In genomic region chr2:72322681-72323353, GRCm38 (mm10) we compare ENCODE assay signal across 16 mouse cellular contexts. TPM values are rescaled to one million over a fixed set of nuclear protein-coding genes. Genes with fewer than 3 reads are reported as not detected.
DNase-seq lines count a peak whose midpoint lies in the region; ATAC-seq lines count a peak whose summit lies in the region.
"Had no signal": no experiment of that assay in that cellular context is flagged by ENCODE, and none has a peak within 500 bp of the region (broad histone marks: within the 10 kb centered on the region; RNA-seq: fewer than 3 reads in every experiment).

No protein-coding gene starts in this region.

- H3K9me3 ChIP-seq in kidney, embryonic 16.5 days (ENCODE audit: low read length): no peaks in the 10 kb centered on the region
- no peaks in the 10 kb centered on the region for H3K9me3 ChIP-seq in midbrain, embryonic 11.5 days (ENCODE audit: control insufficient read depth, low read length)
- no peaks in the 10 kb centered on the region for H3K9me3 ChIP-seq in midbrain, embryonic 16.5 days (replicated peaks; ENCODE audit: control insufficient read depth, low read length, poor library complexity, severe bottlenecking)
- H3K9me3 ChIP-seq in neural tube, embryonic 15.5 days (replicated peaks): no peaks in the 10 kb centered on the region
- H3K9me3 ChIP-seq: embryonic facial prominence, embryonic 10.5 days; forebrain, embryonic 13.5 days; heart, embryonic 15.5 days; hindbrain, embryonic 12.5 days had no signal

- peaks cover 44% of the 10 kb centered on the region for H3K79me2 ChIP-seq in macrophage (ENCODE audit: inconsistent target)

- H3K4me2 ChIP-seq in kidney, embryonic 16.5 days (replicated peaks; ENCODE audit: low read depth, low read length): 0 out of 2 replicates have a peak overlapping the region, but pooled peaks have one; percentile 3
- H3K4me2 ChIP-seq in midbrain, embryonic 11.5 days: no peak overlapping the region
- no peak overlapping the region for H3K4me2 ChIP-seq in midbrain, embryonic 16.5 days (ENCODE audit: low read length)
- H3K4me2 ChIP-seq in neural tube, embryonic 15.5 days: no peak overlapping the region
- H3K4me2 ChIP-seq: forebrain, embryonic 13.5 days; heart, embryonic 15.5 days; hindbrain, embryonic 12.5 days had no signal

- H3K27me3 ChIP-seq in kidney, embryonic 16.5 days (ENCODE audit: insufficient read depth, low read length): no peaks in the 10 kb centered on the region
- no peaks in the 10 kb centered on the region for H3K27me3 ChIP-seq in midbrain, embryonic 11.5 days (ENCODE audit: control insufficient read depth, insufficient read depth, low read length)
- H3K27me3 ChIP-seq in midbrain, embryonic 16.5 days (ENCODE audit: control insufficient read depth, insufficient read depth, low read depth, low read length): no peaks in the 10 kb centered on the region
- H3K27me3 ChIP-seq in neural tube, embryonic 15.5 days (replicated peaks): no peaks in the 10 kb centered on the region
- H3K27me3 ChIP-seq: forebrain, embryonic 13.5 days; heart, embryonic 15.5 days; hindbrain, embryonic 12.5 days had no signal

- peak overlapping the region; percentile 52; the same call in 1 of the 2 replicates for H3K27ac ChIP-seq in kidney, embryonic 16.5 days (ENCODE audit: low read length)
- H3K27ac ChIP-seq in midbrain, embryonic 11.5 days (ENCODE audit: low read depth, low read length): no peak overlapping the region
- no peak overlapping the region for H3K27ac ChIP-seq in midbrain, embryonic 16.5 days (ENCODE audit: low read length)
- H3K27ac ChIP-seq in macrophage: peak overlapping the region; percentile 54
- no peak overlapping the region for H3K27ac ChIP-seq in neural tube, embryonic 15.5 days (replicated peaks)
- H3K27ac ChIP-seq: embryonic facial prominence, embryonic 10.5 days; forebrain, embryonic 13.5 days; heart, embryonic 15.5 days; hindbrain, embryonic 12.5 days had no signal

- peak; percentile 60; the same call in 1 of the 2 replicates for ATAC-seq in kidney, embryonic 16.5 days (ENCODE audit: low FRiP score, low TSS enrichment)
- no peak for ATAC-seq in midbrain, embryonic 11.5 days (ENCODE audit: low FRiP score)
- ATAC-seq in midbrain, embryonic 16.5 days: no peak
- ATAC-seq in neural tube, embryonic 15.5 days (ENCODE audit: low FRiP score): no peak
- ATAC-seq: forebrain, embryonic 13.5 days had no signal

- H3K9ac ChIP-seq in kidney, embryonic 16.5 days (replicated peaks; ENCODE audit: low read length): no peak overlapping the region
- H3K9ac ChIP-seq in midbrain, embryonic 11.5 days (ENCODE audit: low read length): no peak overlapping the region
- no peak overlapping the region for H3K9ac ChIP-seq in midbrain, embryonic 16.5 days (ENCODE audit: low read depth, low read length)
- H3K9ac ChIP-seq in neural tube, embryonic 15.5 days (replicated peaks): no peak overlapping the region
- H3K9ac ChIP-seq: forebrain, embryonic 13.5 days; heart, embryonic 15.5 days; hindbrain, embryonic 12.5 days had no signal

- 42% methylated on average over 11 of the region's 11 CpGs for WGBS in kidney, embryonic 16.5 days
- 75% methylated on average over 11 of the region's 11 CpGs for WGBS in midbrain, embryonic 11.5 days
- WGBS in midbrain, embryonic 16.5 days: 74% methylated on average over 11 of the region's 11 CpGs
- 29% methylated on average over 11 of the region's 11 CpGs for WGBS in macrophage (ENCODE audit: missing documents)
- WGBS in neural tube, embryonic 15.5 days: 60% methylated on average over 11 of the region's 11 CpGs

- DNase-seq in kidney, postnatal 14 days: no peak
- DNase-seq in midbrain, embryonic 11.5 days (ENCODE audit: low spot score, missing footprints): peak; percentile 75
- DNase-seq in thymus, adult 18-20 months: no peak
- DNase-seq: adrenal gland, adult 2 months; cerebellum, postnatal 14 days; lung, postnatal 10 days; right cerebral cortex, postnatal 25 days; thymus, postnatal 25 days had no signal

- peaks cover 34% of the 10 kb centered on the region for H3K4me1 ChIP-seq in kidney, embryonic 16.5 days (ENCODE audit: insufficient read depth, low read length)
- peaks cover 7% of the 10 kb centered on the region for H3K4me1 ChIP-seq in midbrain, embryonic 11.5 days (ENCODE audit: control insufficient read depth, insufficient read depth, low read length)
- peaks cover 15% of the 10 kb centered on the region for H3K4me1 ChIP-seq in midbrain, embryonic 16.5 days (ENCODE audit: control insufficient read depth, insufficient read depth, low read length)
- H3K4me1 ChIP-seq in neural tube, embryonic 15.5 days: peaks cover 21% of the 10 kb centered on the region

- no peaks in the 10 kb centered on the region for H3K36me3 ChIP-seq in kidney, embryonic 16.5 days (ENCODE audit: insufficient read depth, low read length)
- H3K36me3 ChIP-seq in midbrain, embryonic 11.5 days (ENCODE audit: control insufficient read depth, insufficient read depth, low read length): no peaks in the 10 kb centered on the region
- no peaks in the 10 kb centered on the region for H3K36me3 ChIP-seq in midbrain, embryonic 16.5 days (ENCODE audit: control insufficient read depth, insufficient read depth, low read length)
- H3K36me3 ChIP-seq in macrophage (ENCODE audit: inconsistent target): no peaks in the 10 kb centered on the region
- H3K36me3 ChIP-seq in neural tube, embryonic 15.5 days: no peaks in the 10 kb centered on the region
- H3K36me3 ChIP-seq: embryonic facial prominence, embryonic 10.5 days; heart, embryonic 15.5 days; hindbrain, embryonic 12.5 days had no signal

- H3K4me3 ChIP-seq in kidney, embryonic 16.5 days (ENCODE audit: low read length): no peak overlapping the region
- H3K4me3 ChIP-seq in midbrain, embryonic 11.5 days (ENCODE audit: low read depth, low read length): no peak overlapping the region
- no peak overlapping the region for H3K4me3 ChIP-seq in midbrain, embryonic 16.5 days (ENCODE audit: low read depth, low read length)
- H3K4me3 ChIP-seq in macrophage (ENCODE audit: inconsistent target): no peak overlapping the region
- no peak overlapping the region for H3K4me3 ChIP-seq in neural tube, embryonic 15.5 days (replicated peaks)
- H3K4me3 ChIP-seq: embryonic facial prominence, embryonic 10.5 days; forebrain, embryonic 13.5 days; heart, embryonic 15.5 days; hindbrain, embryonic 12.5 days had no signal

RNA-seq across cellular contexts. Expression of gene Map3k20, which starts 37.4 kb away (rescaled TPM):
- polyA plus RNA-seq in kidney, embryonic 16.5 days (2015; fragmentation: Nextera tagmentation; extraction: Ambion mirVana): 13.9 and 14.0 TPM in 2 replicates
- polyA plus RNA-seq in midbrain, embryonic 11.5 days (2014; fragmentation: Nextera tagmentation; extraction: Ambion mirVana): 7.5 and 8.3 TPM in 2 replicates
- 4.4 and 5.1 TPM in 2 replicates for polyA plus RNA-seq in midbrain, embryonic 16.5 days (2015; fragmentation: Nextera tagmentation; extraction: Ambion mirVana)
- total RNA-seq in macrophage (2018; cell fraction: chromatin; rRNA removed): 100 to 1,000 TPM in 2 of 26 experiments, 10 to 100 TPM in 24; 37.3 to 146 (median 66.1) TPM
- total RNA-seq in macrophage (2018; cell fraction: cytosol; rRNA removed): 10 to 100 TPM; 14.6 to 38.4 (median 24.7) TPM
- 100 to 1,000 TPM in 1 of 26 experiments, 10 to 100 TPM in 25; 21.7 to 109 (median 43.0) TPM for total RNA-seq in macrophage (2018; cell fraction: nucleus; rRNA removed)
- 10.0 to 19.0 TPM (median 16.9 TPM) in 3 replicates for polyA plus RNA-seq in macrophage (2018)
- 3.8 and 5.5 TPM in 2 replicates for polyA plus RNA-seq in neural tube, embryonic 15.5 days (2015; fragmentation: Nextera tagmentation; extraction: Ambion mirVana)

Comparison
In these comparisons a context has a peak if more than half of its experiments do, and no peak if none do; other contexts are left out.
1. H3K27ac ChIP-seq: peak in kidney, embryonic 16.5 days (single experiment) and macrophage (single experiment); none in midbrain, embryonic 11.5 days (single experiment), midbrain, embryonic 16.5 days (single experiment) and neural tube, embryonic 15.5 days (single experiment).